Mouse (Mus musculus) R1 (cell line): ENCODE measurements at regions not wholly inside any gene's neighbourhood (a gene's known extent, or its start where the extent isn't known, plus 50 kb on each side); places are given as distances from the start of the nearest gene placed in this dataset.

Source experiments
- DNase-seq: peaks from one replicate; pipeline ENCODE4 v3.0.0-alpha.2; 2018; ENCODE audit warnings: low read depth, low spot score

DNA sequence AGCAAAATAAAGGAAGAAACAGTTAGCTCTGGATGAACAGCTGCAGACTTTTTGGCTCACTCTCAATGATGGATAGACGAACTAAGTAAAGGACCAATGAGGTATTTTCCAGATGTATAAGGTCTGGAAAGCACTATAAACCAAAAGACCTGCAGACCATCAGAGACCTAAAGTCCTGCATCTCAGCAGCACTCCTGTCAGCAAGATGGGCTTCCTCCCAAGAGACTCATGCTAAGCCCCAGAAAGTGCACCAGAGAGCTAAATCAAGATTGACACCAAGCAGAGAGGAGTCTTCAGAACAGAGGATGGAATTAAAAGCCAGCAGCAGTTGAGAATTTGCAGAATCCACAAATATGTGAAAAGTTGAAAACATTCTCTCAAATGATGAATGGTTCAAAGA is 425.2 kb upstream of the Kdm8 start:
- DNase-seq, result no peak

DNA sequence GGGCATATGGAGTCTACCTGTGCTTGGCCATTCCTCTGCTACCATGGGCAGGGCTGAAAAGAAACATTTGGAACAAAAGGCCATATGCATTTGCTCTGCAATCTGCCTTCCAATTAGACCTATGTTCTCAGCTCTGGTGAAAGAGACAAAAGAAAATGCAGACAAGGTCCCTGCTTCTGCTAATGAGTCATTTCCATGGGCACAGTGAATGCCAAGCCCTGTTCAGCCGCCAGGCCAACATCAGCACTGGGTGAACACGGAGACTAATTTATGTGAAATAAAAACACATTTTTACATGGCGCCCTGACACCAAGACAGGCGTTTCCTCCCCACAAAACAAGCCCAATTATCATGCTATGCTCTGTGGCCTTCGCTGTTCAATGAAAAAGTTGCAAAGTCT is 419.5 kb upstream of the Kdm8 start:
- DNase-seq, result no peak

DNA sequence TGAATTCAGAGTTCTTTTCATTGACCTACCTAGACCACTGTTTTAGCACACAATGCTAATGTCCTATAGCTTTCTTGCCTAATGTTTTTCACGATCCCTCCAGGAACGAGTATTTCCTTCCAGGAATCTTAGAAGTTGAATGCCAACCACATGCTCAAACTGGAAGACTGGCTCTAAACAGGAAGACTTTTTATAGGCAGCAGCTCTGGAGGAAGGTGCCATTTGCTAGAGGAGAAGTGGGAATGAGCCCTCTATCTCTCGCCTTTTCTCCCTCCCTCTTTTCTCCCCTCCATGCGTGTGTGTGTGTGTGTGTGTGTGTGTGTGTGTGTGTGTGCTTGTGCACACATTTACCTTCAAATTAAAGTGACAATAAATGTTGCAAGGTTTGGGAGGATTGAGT is 410.7 kb upstream of the Kdm8 start:
- DNase-seq, result no peak

GRCm38 (mm10) chr7:125034196-125034595 is 410.3 kb upstream of the Kdm8 start:
- no peak for DNase-seq

GRCm38 (mm10) chr7:125036098-125036991 is 408.1 kb upstream of the Kdm8 start:
- no peak for DNase-seq

DNA sequence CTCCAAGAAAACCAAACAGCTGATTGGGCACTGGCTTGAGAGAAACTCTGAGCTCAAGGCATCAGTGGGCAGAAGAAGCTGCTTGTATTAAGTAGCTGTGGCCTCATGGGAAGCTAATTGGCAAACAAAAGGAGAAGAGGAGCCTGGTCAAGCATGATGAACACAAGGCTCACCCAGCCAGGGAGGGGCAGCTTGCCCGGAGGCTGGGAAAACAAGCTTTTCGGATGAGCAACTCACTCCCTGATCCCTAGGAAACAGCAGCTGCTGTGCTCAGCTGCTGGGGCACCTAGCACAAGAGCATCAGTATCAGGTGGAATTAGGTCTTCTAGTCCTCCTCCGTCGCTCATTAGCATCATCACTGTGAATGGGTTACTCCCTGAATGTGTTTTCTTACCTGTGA is 405.6 kb upstream of the Kdm8 start:
- no peak for DNase-seq

- DNase-seq, result no peak
These were observed 388.4 kb upstream of the Kdm8 start for GRCm38 (mm10) chr7:125055951-125056625.

DNA sequence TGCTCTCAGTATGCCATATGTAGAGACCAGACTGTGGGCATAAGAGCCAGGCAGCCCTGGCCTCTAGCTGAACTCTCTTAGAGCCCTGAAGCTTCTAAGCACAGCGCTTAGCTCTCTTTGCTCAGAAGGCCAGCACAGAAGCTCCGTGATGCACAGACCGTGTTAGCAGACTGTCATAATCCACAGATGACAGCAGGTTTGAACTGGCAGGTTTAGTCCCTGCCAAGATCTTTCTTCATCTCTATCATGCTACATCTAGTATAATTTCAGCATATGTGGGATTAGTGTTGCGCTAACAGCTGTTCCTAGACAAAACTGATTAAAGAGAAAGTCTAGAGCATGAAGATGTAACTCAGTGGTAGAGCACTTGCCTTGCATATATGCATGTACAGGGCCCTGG is 342.0 kb upstream of the Kdm8 start:
- no peak for DNase-seq

DNA sequence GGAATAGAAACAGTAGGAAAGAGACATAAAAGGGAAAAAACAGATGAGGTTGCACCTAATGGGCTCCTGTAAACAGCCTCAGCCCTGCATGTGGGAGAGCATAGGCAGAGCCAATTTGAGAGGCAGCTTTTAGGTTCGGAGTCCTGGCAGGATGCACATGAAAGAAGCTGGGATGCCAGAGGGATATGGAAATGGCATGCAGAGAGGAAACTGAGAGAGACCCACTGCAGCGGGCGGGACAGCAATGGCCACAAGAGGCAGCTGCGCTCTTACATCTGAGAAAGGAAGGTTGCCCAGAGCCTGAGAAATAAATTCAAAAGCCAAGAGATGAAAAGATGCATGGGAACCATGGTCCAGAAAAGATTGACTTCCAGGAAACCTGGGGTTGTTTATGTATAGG is 340.5 kb upstream of the Kdm8 start:
- peak; percentile 5 for DNase-seq

GRCm38 (mm10) chr7:125112820-125113273 is 331.6 kb upstream of the Kdm8 start:
- no peak for DNase-seq

GRCm38 (mm10) chr7:125115322-125115996 is 329.0 kb upstream of the Kdm8 start:
- no peak for DNase-seq

GRCm38 (mm10) chr7:125117173-125117572 is 327.3 kb upstream of the Kdm8 start:
- no peak for DNase-seq

- no peak for DNase-seq
These were observed 315.3 kb upstream of the Kdm8 start for GRCm38 (mm10) chr7:125129187-125129586.

GRCm38 (mm10) chr7:125131968-125132367 is 312.5 kb upstream of the Kdm8 start:
- DNase-seq, result no peak

DNA sequence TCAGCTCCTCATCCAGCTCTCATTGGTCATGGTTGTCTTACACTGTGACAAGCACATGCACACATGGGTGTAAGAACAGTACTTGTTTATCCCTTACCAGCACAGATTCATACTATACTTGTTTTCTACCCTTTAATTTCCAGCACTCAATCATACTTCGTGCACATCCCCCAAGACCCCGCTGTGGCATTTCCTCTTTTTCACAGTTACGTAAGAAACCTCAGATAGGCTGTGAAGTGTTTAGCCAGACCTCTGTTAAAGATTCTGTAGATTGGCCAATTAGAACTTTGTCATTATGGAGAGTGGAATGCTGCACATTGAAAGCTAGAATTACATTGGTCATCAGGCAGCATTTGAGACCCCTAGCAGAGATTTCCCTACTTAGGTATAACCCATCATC is 305.9 kb upstream of the Kdm8 start:
- no peak for DNase-seq

GRCm38 (mm10) chr7:125139196-125139595 is 305.3 kb upstream of the Kdm8 start:
- DNase-seq, result no peak

DNA sequence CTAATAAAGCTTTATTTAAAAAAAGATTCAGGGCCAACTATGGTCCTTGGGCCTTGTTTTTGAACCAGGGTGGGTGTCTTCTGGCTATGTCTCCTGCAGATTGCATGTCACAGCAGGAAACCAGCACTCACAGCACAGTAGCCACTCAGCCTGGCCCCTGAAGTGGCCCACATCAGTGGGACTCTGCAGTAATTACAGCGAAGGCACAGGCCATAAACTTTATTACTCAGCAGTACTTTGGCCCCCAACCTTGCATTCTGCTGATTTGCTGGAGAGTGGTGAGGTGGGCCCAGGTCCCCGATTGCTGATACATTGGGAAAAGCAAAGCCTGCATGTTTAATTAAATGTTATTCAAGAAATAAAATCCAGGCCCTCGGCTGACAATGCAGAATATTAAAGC is 303.6 kb upstream of the Kdm8 start:
- no peak for DNase-seq

GRCm38 (mm10) chr7:125141864-125142263 is 302.6 kb upstream of the Kdm8 start:
- DNase-seq, result no peak

- no peak for DNase-seq
These were observed 298.5 kb upstream of the Kdm8 start for GRCm38 (mm10) chr7:125146025-125146424.

DNA sequence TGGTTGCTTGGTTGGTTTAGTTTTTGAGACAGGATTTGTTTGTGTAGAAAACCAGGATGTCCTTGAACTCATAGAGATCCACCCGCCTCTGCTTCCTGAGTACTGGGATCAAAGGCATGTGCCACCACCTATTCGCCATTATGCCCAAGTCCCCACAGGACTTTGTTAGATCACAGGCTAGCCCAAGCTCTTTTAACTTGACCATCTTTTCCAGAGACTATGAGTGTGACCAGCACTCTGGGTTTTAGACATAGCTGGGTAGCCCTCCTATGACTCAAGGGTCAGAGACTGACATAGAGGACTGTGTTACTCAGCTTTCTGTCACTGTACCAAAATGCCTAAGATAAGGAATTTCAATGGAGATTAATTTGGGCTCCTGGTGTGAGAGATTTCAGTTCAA is 295.3 kb upstream of the Kdm8 start:
- DNase-seq, result no peak

DNA sequence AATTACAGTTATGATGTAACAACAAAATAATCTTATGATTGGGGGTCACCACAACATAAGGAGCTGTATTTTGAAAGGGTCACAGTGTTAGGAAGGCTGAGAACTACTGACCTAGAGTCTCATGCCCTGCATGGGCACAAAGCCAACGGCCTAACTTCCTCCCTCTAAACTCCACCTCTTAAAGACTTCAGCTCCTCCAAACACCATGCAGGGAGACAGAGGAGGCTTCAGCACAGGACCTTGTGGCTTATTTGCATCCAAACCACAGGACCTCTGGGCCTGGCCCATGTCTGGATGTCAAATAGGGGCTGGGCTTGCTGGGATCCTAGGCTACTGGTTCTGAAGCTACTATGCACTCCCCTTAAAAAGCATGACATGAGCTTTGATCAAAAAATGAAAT is 294.7 kb upstream of the Kdm8 start:
- DNase-seq, result no peak

DNA sequence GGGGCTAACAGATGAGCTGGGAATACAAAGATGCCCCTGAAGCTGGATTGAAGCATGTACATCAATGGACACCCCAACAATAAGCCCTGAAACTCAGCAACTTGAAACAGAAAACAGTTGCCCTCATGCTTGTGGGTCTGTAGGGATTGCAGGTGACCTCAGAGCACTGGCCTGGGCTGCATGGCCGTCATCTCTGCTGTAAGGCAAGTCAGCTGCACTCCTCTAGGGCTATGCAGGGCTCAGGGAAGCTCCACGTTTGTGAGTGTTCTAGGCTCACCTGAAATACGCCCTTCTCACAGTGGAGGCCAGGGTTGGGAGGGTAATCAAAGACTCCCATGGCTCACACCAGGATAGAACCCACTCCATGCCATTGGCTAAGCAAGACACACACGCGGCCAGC is 292.2 kb upstream of the Kdm8 start:
- no peak for DNase-seq

DNA sequence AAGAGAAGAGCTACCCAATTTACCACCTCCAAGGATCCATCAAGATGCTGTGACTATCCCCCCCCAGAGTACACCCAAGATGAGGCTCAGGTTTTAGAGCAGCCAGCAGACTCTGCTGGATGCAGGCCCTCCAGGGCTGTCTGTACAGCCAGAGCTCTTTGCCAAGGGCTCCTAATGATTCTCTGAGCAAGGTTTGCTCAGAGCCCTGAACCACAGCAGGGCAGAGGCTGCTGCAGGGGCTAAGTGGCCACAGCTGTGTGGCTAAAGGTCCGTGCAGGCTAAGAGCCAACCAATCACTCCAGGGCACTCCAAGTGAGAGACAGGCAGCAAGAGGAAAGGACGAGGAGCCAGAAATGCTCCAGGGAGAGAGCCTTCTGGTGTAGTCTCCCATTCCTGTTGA is 289.2 kb upstream of the Kdm8 start:
- no peak for DNase-seq
